Mouse (Mus musculus): ENCODE data around the gene Tvp23b.

GRCm38 (mm10) chr11:62844562-62844961, 34.7 kb upstream of the Tvp23b start:
- TF ChIP-seq CTCF (IDR thresholded peaks at IDR 0.05; ENCODE audit: borderline replicate concordance, insufficient read depth, low read depth, low read length) (no peak), POLR2A (IDR thresholded peaks at IDR 0.05; ENCODE audit: borderline replicate concordance, insufficient read depth, low read length) (no peak)
